Mouse (Mus musculus): ENCODE data around the gene Med12l. TPM values are rescaled to one million over a fixed set of nuclear protein-coding genes. Genes with fewer than 3 reads are reported as not detected.

Gene Med12l
- polyA plus RNA-seq, 1 experiment from 2014 or later = 3.6 TPM

DNA sequence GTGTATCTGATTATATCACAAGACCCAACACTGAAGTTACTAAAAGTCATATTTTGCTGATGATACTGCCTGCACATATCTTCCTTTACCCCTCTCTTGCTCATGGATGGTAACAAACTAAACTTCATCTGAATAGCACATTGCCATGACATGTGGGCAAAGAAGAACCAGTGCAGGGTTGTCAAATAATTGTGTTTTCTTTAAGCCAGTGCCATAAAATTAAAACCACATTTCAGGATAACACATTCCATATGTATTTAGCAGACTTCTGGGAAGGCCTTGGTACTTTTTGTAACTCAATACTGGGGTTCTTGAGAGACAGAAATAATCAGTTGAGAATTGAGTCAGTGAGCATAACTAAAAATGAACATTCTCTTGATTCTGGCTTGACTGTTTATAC is 354.5 kb downstream of the Med12l start:
- no peak for DNase-seq (ENCODE audit: low spot score)
- Histone ChIP-seq H3K9ac (ENCODE audit: low read depth, low read length) (no peak overlapping the region), H3K27ac (ENCODE audit: low read depth, low read length) (no peak overlapping the region), H3K9me3 (ENCODE audit: control insufficient read depth, low read length) (no peaks in the 10 kb centered on the region), H3K4me2 (no peak overlapping the region), H3K27me3 (replicated peaks; ENCODE audit: control insufficient read depth, insufficient read depth, low read length) (no peaks in the 10 kb centered on the region), H3K4me1 (replicated peaks; ENCODE audit: control insufficient read depth, insufficient read depth, low read length) (no peaks in the 10 kb centered on the region), H3K36me3 (ENCODE audit: control insufficient read depth, insufficient read depth, low read length) (no peaks in the 10 kb centered on the region), H3K4me3 (ENCODE audit: low read depth, low read length) (no peak overlapping the region)
- no peak for ATAC-seq (replicated peaks; ENCODE audit: low FRiP score)

DNA sequence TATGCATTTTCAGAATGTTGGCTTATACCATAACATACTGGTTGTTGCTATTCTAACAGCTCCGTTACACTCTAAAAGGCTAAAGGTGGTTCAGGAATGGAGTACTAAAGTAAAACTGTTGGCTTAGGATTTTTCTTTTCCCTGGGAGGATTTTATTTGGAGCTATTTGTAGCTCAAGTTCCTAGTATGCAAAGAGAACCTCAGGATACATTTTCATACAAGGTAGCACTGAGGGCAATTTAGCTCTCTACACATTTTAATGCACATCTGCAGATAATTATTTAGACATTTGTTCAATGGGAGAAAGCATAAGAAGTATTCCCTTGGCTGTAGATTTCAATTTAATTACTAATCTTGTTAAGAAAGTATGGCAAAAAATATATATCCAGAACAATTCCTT is 356.3 kb downstream of the Med12l start:
- 85% methylated on average over 1 of the region's 1 CpGs for WGBS
- Histone ChIP-seq H3K4me3 (ENCODE audit: low read depth, low read length) (no peak overlapping the region), H3K9me3 (ENCODE audit: control insufficient read depth, low read length) (no peaks in the 10 kb centered on the region), H3K27me3 (replicated peaks; ENCODE audit: control insufficient read depth, insufficient read depth, low read length) (no peaks in the 10 kb centered on the region), H3K36me3 (ENCODE audit: control insufficient read depth, insufficient read depth, low read length) (no peaks in the 10 kb centered on the region), H3K27ac (ENCODE audit: low read depth, low read length) (no peak overlapping the region), H3K4me1 (replicated peaks; ENCODE audit: control insufficient read depth, insufficient read depth, low read length) (no peaks in the 10 kb centered on the region), H3K4me2 (no peak overlapping the region), H3K9ac (ENCODE audit: low read depth, low read length) (no peak overlapping the region)
- no peak for ATAC-seq (replicated peaks; ENCODE audit: low FRiP score)
- no peak for DNase-seq (ENCODE audit: low spot score)

Other genes with a start within 250 kb of the Med12l start
- gene Mindy4b-ps, start 183.5 kb upstream of the Med12l start, polyA plus RNA-seq (2014; fragmentation: Nextera tagmentation; extraction: Ambion mirVana) = not detected in 2 replicates
- gene Clrn1, start 120.5 kb upstream of the Med12l start, polyA plus RNA-seq (2014; fragmentation: Nextera tagmentation; extraction: Ambion mirVana) = 0.21 and 0.27 TPM in 2 replicates
- 2.3 and 2.8 TPM in 2 replicates for gene Gpr171, start 96.0 kb downstream of the Med12l start, polyA plus RNA-seq (2014; fragmentation: Nextera tagmentation; extraction: Ambion mirVana)
- 2.8 and 3.6 TPM in 2 replicates for gene P2ry14, start 147.8 kb downstream of the Med12l start, polyA plus RNA-seq (2014; fragmentation: Nextera tagmentation; extraction: Ambion mirVana)
- not detected in 2 replicates for gene Gpr87, start 189.3 kb downstream of the Med12l start, polyA plus RNA-seq (2014; fragmentation: Nextera tagmentation; extraction: Ambion mirVana)
- 2.0 and 2.3 TPM in 2 replicates for gene P2ry13, start 205.1 kb downstream of the Med12l start, polyA plus RNA-seq (2014; fragmentation: Nextera tagmentation; extraction: Ambion mirVana)

Data from liver, embryonic 11.5 days (tissue).